Mouse (Mus musculus): ENCODE data around the gene 6820408C15Rik. TPM values are rescaled to one million over a fixed set of nuclear protein-coding genes. Genes with fewer than 3 reads are reported as not detected.

The 6820408C15Rik gene
- total and polyA plus RNA-seq, 2 experiments from 2014 or later, result 0.15 to 5.6 TPM

- Histone ChIP-seq H3K27ac (ENCODE audit: low read depth) (no peak within 1 kb of the TSS), H3K9me3 (replicated peaks; ENCODE audit: control insufficient read depth, low read length) (no peaks in the 10 kb centered on the region), H3K4me2 (ENCODE audit: low read depth, low read length) (no peak within 1 kb of the TSS), H3K27me3 (ENCODE audit: control insufficient read depth, insufficient read depth, low read length) (no peaks in the 10 kb centered on the region), H3K4me3 (ENCODE audit: low read depth, low read length) (no peak within 1 kb of the TSS), H3K4me1 (ENCODE audit: control insufficient read depth, insufficient read depth) (no peaks in the 10 kb centered on the region), H3K9ac (replicated peaks; ENCODE audit: low read depth, low read length) (no peak within 1 kb of the TSS), H3K36me3 (replicated peaks; ENCODE audit: control insufficient read depth, insufficient read depth, low read length) (no peaks in the 10 kb centered on the region)
- no peak for DNase-seq (ENCODE audit: low spot score)
- ATAC-seq (ENCODE audit: insufficient read depth, low read depth), result no peak
- 90% methylated on average over 3 of the region's 3 CpGs for WGBS
- no peak for TF ChIP-seq CTCF (IDR thresholded peaks at IDR 0.05; ENCODE audit: low read depth)
- no peak for TF ChIP-seq EP300 (IDR thresholded peaks at IDR 0.05; ENCODE audit: low read depth)
Observed at GRCm38 (mm10) chr2:152464570-152465150, 49.3 kb downstream of the 6820408C15Rik start, which contains the start of gene Defb23. Gene Defb23, minus strand, starts transcription at chr2:152464620.

- H3K9ac ChIP-seq (replicated peaks; ENCODE audit: low read depth, low read length), result no peak overlapping the region
- no peaks in the 10 kb centered on the region for H3K4me1 ChIP-seq (ENCODE audit: control insufficient read depth, insufficient read depth)
- DNase-seq (ENCODE audit: low spot score) (no peak), ATAC-seq (ENCODE audit: insufficient read depth, low read depth) (no peak)
- H3K27me3 ChIP-seq (ENCODE audit: control insufficient read depth, insufficient read depth, low read length), result no peaks in the 10 kb centered on the region
- no peak overlapping the region for H3K27ac ChIP-seq (ENCODE audit: low read depth)
- no peak for TF ChIP-seq EP300 (IDR thresholded peaks at IDR 0.05; ENCODE audit: low read depth)
- peak; percentile 55 for TF ChIP-seq CTCF (IDR thresholded peaks at IDR 0.05; ENCODE audit: low read depth)
- no peak overlapping the region for H3K4me2 ChIP-seq (ENCODE audit: low read depth, low read length)
- 27% methylated on average over 7 of the region's 7 CpGs for WGBS
- H3K36me3 ChIP-seq (replicated peaks; ENCODE audit: control insufficient read depth, insufficient read depth, low read length), result no peaks in the 10 kb centered on the region
- no peaks in the 10 kb centered on the region for H3K9me3 ChIP-seq (replicated peaks; ENCODE audit: control insufficient read depth, low read length)
- H3K4me3 ChIP-seq (ENCODE audit: low read depth, low read length), result no peak overlapping the region
Observed at GRCm38 (mm10) chr2:152470973-152471372, 55.6 kb downstream of the 6820408C15Rik start.

DNA sequence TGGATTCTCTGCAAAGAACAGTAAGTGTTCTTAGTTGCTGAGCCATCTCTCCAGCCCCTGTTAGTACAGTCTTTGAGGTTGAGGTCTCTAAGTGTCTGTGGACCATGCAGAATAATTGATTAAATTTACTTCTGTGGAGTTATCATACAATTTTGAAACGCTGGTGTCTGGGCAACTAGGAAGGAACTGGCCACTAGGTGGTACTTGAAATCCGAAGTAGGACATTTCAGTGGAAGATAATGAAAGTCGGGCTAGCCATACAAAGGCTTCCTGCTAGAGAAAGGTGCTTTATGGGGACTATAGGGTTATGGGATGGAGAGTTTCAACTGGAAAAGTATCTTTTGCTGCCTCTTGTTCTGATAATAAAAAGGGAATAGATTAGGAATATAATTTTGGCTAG is 57.0 kb downstream of the 6820408C15Rik start:
- H3K9me3 ChIP-seq (replicated peaks; ENCODE audit: control insufficient read depth, low read length), result no peaks in the 10 kb centered on the region
- ATAC-seq (ENCODE audit: insufficient read depth, low read depth) (no peak), DNase-seq (ENCODE audit: low spot score) (no peak)
- H3K4me2 ChIP-seq (ENCODE audit: low read depth, low read length), result no peak overlapping the region
- no peaks in the 10 kb centered on the region for H3K27me3 ChIP-seq (ENCODE audit: control insufficient read depth, insufficient read depth, low read length)
- H3K36me3 ChIP-seq (replicated peaks; ENCODE audit: control insufficient read depth, insufficient read depth, low read length), result no peaks in the 10 kb centered on the region
- no peak overlapping the region for H3K9ac ChIP-seq (replicated peaks; ENCODE audit: low read depth, low read length)
- no peak for TF ChIP-seq EP300 (IDR thresholded peaks at IDR 0.05; ENCODE audit: low read depth)
- peak; percentile 35 for TF ChIP-seq CTCF (IDR thresholded peaks at IDR 0.05; ENCODE audit: low read depth)
- H3K27ac ChIP-seq (ENCODE audit: low read depth), result no peak overlapping the region
- 13% methylated on average over 3 of the region's 3 CpGs for WGBS
- no peak overlapping the region for H3K4me3 ChIP-seq (ENCODE audit: low read depth, low read length)
- H3K4me1 ChIP-seq (ENCODE audit: control insufficient read depth, insufficient read depth), result no peaks in the 10 kb centered on the region

DNA sequence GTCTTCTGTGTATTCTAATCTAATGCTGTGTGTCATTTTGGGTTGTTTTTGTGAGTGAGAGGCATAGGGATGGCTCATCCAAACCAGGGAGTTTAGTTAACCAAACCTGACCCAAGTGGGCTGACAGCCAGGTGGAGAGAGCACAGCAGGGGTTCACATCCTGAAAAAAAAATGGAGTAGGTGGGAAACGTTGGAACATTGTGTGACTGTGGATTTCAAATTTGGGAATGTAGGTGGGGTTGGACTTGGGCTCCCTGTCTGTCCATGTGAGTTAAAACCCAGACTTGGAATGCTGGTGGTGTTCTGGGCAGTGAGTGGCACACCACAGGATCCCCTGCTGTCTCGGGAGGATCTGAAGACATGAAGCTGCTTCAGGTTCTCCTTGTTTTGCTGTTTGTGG is 61.4 kb downstream of the 6820408C15Rik start, which contains the start of gene Defb20:
TSS of gene Defb20 (plus strand) at position 301 of the 400 bp plus-strand sequence.
- no peaks in the 10 kb centered on the region for H3K9me3 ChIP-seq (replicated peaks; ENCODE audit: control insufficient read depth, low read length)
- no peak within 1 kb of the TSS for H3K27ac ChIP-seq (ENCODE audit: low read depth)
- H3K36me3 ChIP-seq (replicated peaks; ENCODE audit: control insufficient read depth, insufficient read depth, low read length), result no peaks in the 10 kb centered on the region
- TF ChIP-seq CTCF (IDR thresholded peaks at IDR 0.05; ENCODE audit: low read depth) (no peak), EP300 (IDR thresholded peaks at IDR 0.05; ENCODE audit: low read depth) (no peak)
- H3K4me2 ChIP-seq (ENCODE audit: low read depth, low read length), result no peak within 1 kb of the TSS
- WGBS, result 51% methylated on average over 2 of the region's 2 CpGs
- no peaks in the 10 kb centered on the region for H3K27me3 ChIP-seq (ENCODE audit: control insufficient read depth, insufficient read depth, low read length)
- H3K4me3 ChIP-seq (ENCODE audit: low read depth, low read length), result no peak within 1 kb of the TSS
- H3K9ac ChIP-seq (replicated peaks; ENCODE audit: low read depth, low read length), result no peak within 1 kb of the TSS
- no peak for DNase-seq (ENCODE audit: low spot score)
- no peak for ATAC-seq (ENCODE audit: insufficient read depth, low read depth)
- H3K4me1 ChIP-seq (ENCODE audit: control insufficient read depth, insufficient read depth), result no peaks in the 10 kb centered on the region

DNA sequence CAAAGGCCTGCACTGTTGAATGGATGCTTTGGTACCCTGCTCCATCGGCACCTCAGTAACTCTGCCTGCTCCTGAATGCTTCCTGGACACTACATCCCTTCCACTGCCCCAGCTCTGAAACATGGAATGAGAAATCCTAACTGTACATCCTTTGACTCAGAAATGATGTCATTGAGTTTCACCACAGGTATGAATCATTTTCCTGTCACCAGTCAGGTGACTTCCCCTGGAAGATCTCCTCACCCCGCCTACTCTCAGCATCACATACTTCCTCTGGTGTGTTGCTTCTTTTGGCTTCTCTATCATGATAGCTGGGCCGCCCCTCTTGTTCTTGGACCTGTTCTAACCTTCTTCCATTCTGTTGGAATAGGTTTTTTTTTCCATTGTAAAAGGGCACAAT is 65.5 kb downstream of the 6820408C15Rik start:
- Histone ChIP-seq H3K4me1 (ENCODE audit: control insufficient read depth, insufficient read depth) (no peaks in the 10 kb centered on the region), H3K27me3 (ENCODE audit: control insufficient read depth, insufficient read depth, low read length) (no peaks in the 10 kb centered on the region), H3K27ac (ENCODE audit: low read depth) (no peak overlapping the region), H3K4me2 (ENCODE audit: low read depth, low read length) (no peak overlapping the region), H3K36me3 (replicated peaks; ENCODE audit: control insufficient read depth, insufficient read depth, low read length) (no peaks in the 10 kb centered on the region), H3K9ac (replicated peaks; ENCODE audit: low read depth, low read length) (no peak overlapping the region), H3K9me3 (replicated peaks; ENCODE audit: control insufficient read depth, low read length) (no peaks in the 10 kb centered on the region), H3K4me3 (ENCODE audit: low read depth, low read length) (no peak overlapping the region)
- TF ChIP-seq CTCF (IDR thresholded peaks at IDR 0.05; ENCODE audit: low read depth) (no peak), EP300 (IDR thresholded peaks at IDR 0.05; ENCODE audit: low read depth) (no peak)
- no peak for DNase-seq (ENCODE audit: low spot score)
- ATAC-seq (ENCODE audit: insufficient read depth, low read depth), result no peak
- WGBS, result 53% methylated on average over 3 of the region's 3 CpGs

- 81% methylated on average over 7 of the region's 7 CpGs for WGBS
- ATAC-seq (ENCODE audit: insufficient read depth, low read depth), result no peak
- H3K27me3 ChIP-seq (ENCODE audit: control insufficient read depth, insufficient read depth, low read length), result no peaks in the 10 kb centered on the region
Observed at GRCm38 (mm10) chr2:152481726-152482125, 66.3 kb downstream of the 6820408C15Rik start.

More at GRCm38 (mm10) chr2:152481726-152482125, 66.3 kb downstream of the 6820408C15Rik start:
- no peak for DNase-seq (ENCODE audit: low spot score)
- Histone ChIP-seq H3K9me3 (replicated peaks; ENCODE audit: control insufficient read depth, low read length) (no peaks in the 10 kb centered on the region), H3K27ac (ENCODE audit: low read depth) (no peak overlapping the region), H3K4me2 (ENCODE audit: low read depth, low read length) (no peak overlapping the region), H3K4me1 (ENCODE audit: control insufficient read depth, insufficient read depth) (no peaks in the 10 kb centered on the region), H3K36me3 (replicated peaks; ENCODE audit: control insufficient read depth, insufficient read depth, low read length) (no peaks in the 10 kb centered on the region), H3K9ac (replicated peaks; ENCODE audit: low read depth, low read length) (no peak overlapping the region), H3K4me3 (ENCODE audit: low read depth, low read length) (no peak overlapping the region)
- no peak for TF ChIP-seq EP300 (IDR thresholded peaks at IDR 0.05; ENCODE audit: low read depth)
- no peak for TF ChIP-seq CTCF (IDR thresholded peaks at IDR 0.05; ENCODE audit: low read depth)
